Mouse (Mus musculus) liver, adult 2 months (tissue): ENCODE data around the gene Gm11992. TPM values are rescaled to one million over a fixed set of nuclear protein-coding genes. Genes with fewer than 3 reads are reported as not detected.
A peak's percentile ranks its signal among the peaks of the same experiment; 100 is the strongest.

Experiments used
- DNase-seq: peaks from one replicate; pipeline ENCODE4 v3.0.0-alpha.2; 2011; ENCODE audit warnings: low read depth, low spot score; ENCODE audit errors: extremely low read depth
- H3K27ac ChIP-seq: fragments of 200-500 bp; replicated peaks from 2 replicates; pipeline ENCODE4 v1.5.1; 2012; ENCODE audit warnings: low read depth, mild to moderate bottlenecking, control low read depth, inconsistent platforms, low read length; ENCODE audit not compliant: insufficient read depth
- H3K27me3 ChIP-seq: fragments of 200-500 bp; 2 replicates; pipeline ENCODE4 v1.6.1; 2012; ENCODE audit warnings: mild to moderate bottlenecking, moderate library complexity, low read length, inconsistent platforms; ENCODE audit not compliant: control insufficient read depth, insufficient read depth
- H3K36me3 ChIP-seq: fragments of 200-500 bp; 2 replicates; pipeline ENCODE4 v1.6.1; 2012; ENCODE audit warnings: low read length, inconsistent platforms; ENCODE audit not compliant: control insufficient read depth, insufficient read depth
- H3K4me1 ChIP-seq: fragments of 200-500 bp; 2 replicates; pipeline ENCODE4 v1.6.1; 2011; ENCODE audit warnings: low read length; ENCODE audit not compliant: control insufficient read depth, insufficient read depth
- H3K4me3 ChIP-seq: fragments of 200-500 bp; 2 replicates; pipeline ENCODE4 v1.5.1; 2011; ENCODE audit warnings: low read depth, mild to moderate bottlenecking, control low read depth, low read length, moderate library complexity; ENCODE audit not compliant: insufficient read depth
- H3K79me2 ChIP-seq: fragments of 200-500 bp; 2 replicates; pipeline ENCODE4 v1.6.1; 2012; ENCODE audit warnings: inconsistent platforms, mild to moderate bottlenecking, low read length, moderate library complexity; ENCODE audit not compliant: control insufficient read depth, insufficient read depth
- H3K9ac ChIP-seq: fragments of 200-500 bp; 2 replicates; pipeline ENCODE4 v1.6.1; 2012; ENCODE audit warnings: low read depth, mild to moderate bottlenecking, control low read depth, inconsistent platforms, low read length
- CTCF ChIP-seq: fragments of 200-500 bp; IDR thresholded peaks from 2 replicates; pipeline ENCODE4 v1.5.1; 2011; ENCODE audit warnings: low read depth, low read length, control low read depth
- POLR2A ChIP-seq: fragments of 200-500 bp; IDR thresholded peaks from 2 replicates; pipeline ENCODE4 v1.6.1; 2011; ENCODE audit warnings: low read length, control low read depth; ENCODE audit not compliant: insufficient read depth; ENCODE audit errors: extremely low read depth
- WGBS: fragments of 180-500 bp; shearing (Covaris S2); methylation state at CpG from one replicate; pipeline ENCODE4 v1.1.7; 2018; 5-methylcytosine and 5-hydroxymethylcytosine counted together
- polyA plus RNA-seq: library from polyadenylated mRNA; depleted of rRNA; stranded (reverse); fragments of >200 nt; gene quantifications from 2 replicates; pipeline ENCODE4 v1.2.3, GENCODE M21; 2012
- total RNA-seq: library from RNA; depleted of rRNA; stranded (reverse); fragments of >200 nt; gene quantifications from 2 replicates; pipeline ENCODE4 v1.2.3, GENCODE M21; 2014

The Gm11992 gene
- total and polyA plus RNA-seq, 2 experiments, result 1.4 to 1.8 TPM

DNA sequence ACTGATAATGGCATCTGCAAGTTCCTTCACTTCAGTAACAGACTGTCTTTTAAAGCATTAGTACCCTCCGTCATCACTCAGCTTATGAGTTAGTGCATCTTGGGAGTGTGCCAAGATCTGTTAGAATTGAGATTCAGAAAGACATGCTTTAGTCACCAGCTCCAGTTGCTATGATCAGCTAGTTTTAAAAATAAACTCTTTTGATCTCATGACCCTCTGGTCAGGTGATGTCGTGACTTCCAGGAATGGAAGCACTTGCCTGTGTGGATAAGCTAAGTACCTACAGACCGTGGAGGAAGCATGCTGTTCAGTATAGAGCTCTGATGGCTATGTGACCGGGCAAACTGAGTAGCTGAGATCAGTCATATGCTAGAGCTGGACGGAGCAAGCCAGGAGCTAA lies 1.4 kb upstream of the Gm11992 start:
- Histone ChIP-seq H3K4me1 (peaks cover 3% of the 10 kb centered on the region; the same call in 1 of the 2 replicates), H3K27ac (no peak overlapping the region), H3K27me3 (no peaks in the 10 kb centered on the region), H3K9ac (no peak overlapping the region), H3K79me2 (no peaks in the 10 kb centered on the region), H3K36me3 (no peaks in the 10 kb centered on the region), H3K4me3 (no peak overlapping the region)
- TF ChIP-seq POLR2A, result no peak
- no peak for TF ChIP-seq CTCF
- no peak for DNase-seq
- 81% methylated on average over 5 of the region's 5 CpGs for WGBS

DNA sequence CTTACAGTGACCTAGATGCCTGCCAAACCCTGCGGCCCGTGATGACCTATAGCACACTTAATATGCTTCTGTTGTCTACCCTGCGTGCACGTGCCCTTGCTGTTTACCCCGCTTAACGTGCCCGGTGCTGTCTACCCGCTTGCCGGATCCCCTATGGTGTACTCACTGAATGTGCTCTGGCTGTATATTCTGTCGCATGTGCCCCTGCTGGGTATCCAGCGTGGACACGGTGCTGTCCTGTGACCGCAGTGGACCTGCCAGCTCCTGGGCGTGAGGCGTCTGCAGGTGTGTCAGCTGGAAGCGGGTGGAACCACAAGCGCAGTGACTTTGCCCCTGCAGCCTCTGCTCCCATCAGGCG lies 288 bp downstream of the Gm11992 start, which contains the start of gene Sun3:
Gene Sun3, minus strand, starts transcription at position 289 of the 358 bp plus-strand sequence.
- peak within 1 kb of the TSS; percentile 38 for H3K9ac ChIP-seq
- H3K36me3 ChIP-seq, result no peaks in the 10 kb centered on the region
- under 1% methylated on average over 18 of the region's 18 CpGs for WGBS
- H3K27ac ChIP-seq, result peak within 1 kb of the TSS; percentile 50
- DNase-seq, result peak; percentile 80
- peaks cover 3% of the 10 kb centered on the region; the same call in 1 of the 2 replicates for H3K4me1 ChIP-seq
- H3K4me3 ChIP-seq, result peak within 1 kb of the TSS; percentile 55
- no peaks in the 10 kb centered on the region for H3K79me2 ChIP-seq
- TF ChIP-seq POLR2A, result no peak
- no peak for TF ChIP-seq CTCF
- no peaks in the 10 kb centered on the region for H3K27me3 ChIP-seq

DNA sequence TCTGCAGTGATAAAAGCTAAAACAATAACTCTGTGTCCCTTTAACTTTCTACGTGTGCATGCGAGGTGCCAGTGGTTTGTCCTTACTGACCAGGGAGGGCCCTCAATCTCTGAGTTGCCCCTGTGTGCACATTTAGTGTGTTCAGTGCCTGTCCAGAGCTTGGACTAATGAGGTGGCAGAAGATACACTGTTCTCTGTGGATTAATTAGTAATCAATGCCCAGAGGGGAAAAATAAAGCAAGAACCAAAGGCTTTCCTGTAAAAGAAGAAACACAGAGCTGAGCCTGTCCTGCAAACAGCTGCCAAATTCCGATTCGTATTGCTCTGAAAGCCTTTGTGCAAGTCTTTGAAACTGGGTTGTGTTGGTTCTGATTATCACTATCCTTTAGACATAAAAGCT lies 1.8 kb downstream of the Gm11992 start:
- Histone ChIP-seq H3K9ac (no peak overlapping the region), H3K4me3 (no peak overlapping the region), H3K79me2 (no peaks in the 10 kb centered on the region), H3K27ac (no peak overlapping the region), H3K4me1 (peaks cover 3% of the 10 kb centered on the region; the same call in 1 of the 2 replicates), H3K36me3 (no peaks in the 10 kb centered on the region), H3K27me3 (no peaks in the 10 kb centered on the region)
- TF ChIP-seq CTCF (no peak), POLR2A (no peak)
- no peak for DNase-seq
- WGBS, result 86% methylated on average over 4 of the region's 4 CpGs

DNA sequence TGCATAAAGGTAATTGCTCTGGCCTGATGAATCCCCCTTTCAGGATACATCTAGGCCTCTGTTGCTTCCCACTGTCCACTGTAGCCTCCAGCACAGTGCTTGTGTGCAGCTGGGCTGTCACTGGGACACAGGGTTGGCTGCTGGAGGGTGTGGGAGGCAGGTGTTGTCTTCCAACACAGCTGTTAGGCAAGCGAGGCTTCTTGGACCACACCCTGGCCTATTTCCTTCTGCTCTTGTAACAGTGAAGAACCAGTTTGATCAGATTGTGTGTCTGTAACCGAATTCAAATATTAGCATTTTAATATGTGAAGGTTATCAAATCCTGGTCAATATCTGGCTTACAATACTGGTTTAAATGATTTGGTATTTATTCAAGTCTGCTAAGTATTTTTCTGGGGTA lies 3.5 kb downstream of the Gm11992 start:
- Histone ChIP-seq H3K27me3 (no peaks in the 10 kb centered on the region), H3K4me3 (no peak overlapping the region), H3K79me2 (no peaks in the 10 kb centered on the region), H3K9ac (no peak overlapping the region), H3K36me3 (no peaks in the 10 kb centered on the region), H3K27ac (no peak overlapping the region), H3K4me1 (peaks cover 3% of the 10 kb centered on the region; the same call in 1 of the 2 replicates)
- 73% methylated on average over 2 of the region's 2 CpGs for WGBS
- no peak for TF ChIP-seq POLR2A
- no peak for TF ChIP-seq CTCF
- no peak for DNase-seq

DNA sequence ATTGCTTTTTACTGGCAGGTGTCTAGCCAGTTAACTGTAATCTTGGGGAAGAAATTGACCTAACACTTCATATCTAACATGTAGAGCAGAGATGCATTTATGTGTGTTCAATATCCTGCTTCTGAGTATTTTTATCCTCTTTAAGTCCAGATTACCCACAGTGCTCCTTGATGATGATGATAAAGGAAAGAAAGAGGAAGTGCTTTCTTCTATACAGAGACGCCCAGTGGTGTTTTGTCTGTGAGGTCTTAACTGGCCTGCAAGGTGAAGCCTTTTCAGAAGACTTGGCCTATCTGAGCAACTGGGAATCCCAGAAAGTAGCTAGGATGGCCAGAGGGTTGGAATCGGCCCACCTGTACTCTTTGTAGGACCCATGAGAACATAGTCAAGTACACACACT lies 8.5 kb downstream of the Gm11992 start:
- TF ChIP-seq POLR2A, result no peak
- no peak for TF ChIP-seq CTCF
- Histone ChIP-seq H3K27me3 (no peaks in the 10 kb centered on the region), H3K36me3 (no peaks in the 10 kb centered on the region), H3K27ac (no peak overlapping the region), H3K4me3 (no peak overlapping the region), H3K79me2 (no peaks in the 10 kb centered on the region), H3K4me1 (no peaks in the 10 kb centered on the region), H3K9ac (no peak overlapping the region)
- 85% methylated on average over 2 of the region's 2 CpGs for WGBS
- no peak for DNase-seq

DNA sequence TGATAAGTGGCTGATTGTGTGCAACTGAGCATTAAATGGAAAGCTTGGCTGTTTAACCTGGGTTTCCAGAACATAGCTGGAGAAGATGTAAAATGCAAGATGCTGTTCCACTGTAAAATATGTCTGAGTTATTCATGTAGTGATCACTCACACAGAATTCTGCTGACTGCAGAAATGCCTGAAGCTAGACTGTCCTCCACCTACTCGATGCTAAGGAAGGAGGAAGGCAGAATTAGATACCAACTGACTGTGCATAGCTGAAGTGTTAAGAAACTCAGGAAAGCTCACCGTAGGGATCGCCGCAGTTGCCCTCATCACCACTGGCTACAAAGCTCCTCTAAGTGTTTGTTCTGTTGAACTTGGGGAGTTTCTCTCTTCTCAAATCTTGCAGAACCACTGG lies 9.3 kb downstream of the Gm11992 start:
- no peak overlapping the region for H3K4me3 ChIP-seq
- no peaks in the 10 kb centered on the region for H3K36me3 ChIP-seq
- H3K79me2 ChIP-seq, result no peaks in the 10 kb centered on the region
- TF ChIP-seq CTCF, result no peak
- WGBS, result 89% methylated on average over 4 of the region's 4 CpGs
- no peak overlapping the region for H3K9ac ChIP-seq
- no peaks in the 10 kb centered on the region for H3K27me3 ChIP-seq
- H3K27ac ChIP-seq, result no peak overlapping the region
- no peak for DNase-seq
- no peaks in the 10 kb centered on the region for H3K4me1 ChIP-seq

DNA sequence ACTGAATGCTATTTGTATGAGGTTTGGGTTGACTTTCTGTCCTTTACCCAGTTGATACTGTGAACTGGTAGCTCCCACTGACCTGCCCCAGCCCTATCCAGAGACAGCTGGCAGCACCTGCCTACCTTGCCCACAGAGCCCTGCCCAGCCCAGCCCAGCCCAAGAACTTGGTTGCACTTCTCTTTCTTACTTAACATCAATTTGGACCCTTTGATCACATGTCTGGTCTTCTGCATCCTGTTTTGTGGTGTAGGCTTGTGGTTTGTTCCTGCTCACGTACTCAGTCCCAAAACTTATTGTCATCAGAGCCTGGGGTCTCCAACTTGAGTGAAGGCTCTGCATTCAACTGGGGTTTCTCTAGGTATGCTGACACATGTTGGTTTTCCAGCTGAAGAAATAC lies 11.6 kb downstream of the Gm11992 start:
- no peak overlapping the region for H3K9ac ChIP-seq
- H3K27ac ChIP-seq, result no peak overlapping the region
- no peaks in the 10 kb centered on the region for H3K4me1 ChIP-seq
- no peak for DNase-seq
- H3K4me3 ChIP-seq, result no peak overlapping the region
- no peaks in the 10 kb centered on the region for H3K27me3 ChIP-seq
- no peak for TF ChIP-seq POLR2A
- TF ChIP-seq CTCF, result no peak
- H3K79me2 ChIP-seq, result no peaks in the 10 kb centered on the region
- WGBS, result 79% methylated on average over 1 of the region's 1 CpGs
- no peaks in the 10 kb centered on the region for H3K36me3 ChIP-seq
